Mouse (Mus musculus) right cerebral cortex, postnatal 14 days (tissue): Measurements from ENCODE around the gene Nprl3.
"Not testable (repeated sequence)": the region's sequence is repeated elsewhere in the genome, so short reads cannot be mapped to it uniquely, and the experiment has no call there.

ENCODE experiments used
- DNase-seq: peaks from one replicate; pipeline ENCODE4 v3.0.0; 2022

Nprl3 gene

GRCm38 (mm10) chr11:32223297-32223967 lies 44.1 kb downstream of the Nprl3 start:
- DNase-seq, result no peak

- peak; percentile 10 for DNase-seq
These were observed 44.8 kb downstream of the Nprl3 start for GRCm38 (mm10) chr11:32222570-32223194.

- DNase-seq, result peak; percentile 50
These were observed 45.5 kb downstream of the Nprl3 start, which contains the start of gene Rhbdf1 for GRCm38 (mm10) chr11:32221951-32222409. TSS of gene Rhbdf1 (minus strand) at chr11:32222300.

- peak; percentile 39 for DNase-seq
These were observed 46.1 kb downstream of the Nprl3 start for GRCm38 (mm10) chr11:32221225-32221950.

- DNase-seq, result peak; percentile 10
These were observed 46.8 kb downstream of the Nprl3 start for GRCm38 (mm10) chr11:32220607-32221224.

- no peak for DNase-seq
These were observed 48.2 kb downstream of the Nprl3 start for GRCm38 (mm10) chr11:32219287-32219686.

GRCm38 (mm10) chr11:32218501-32219050 lies 48.9 kb downstream of the Nprl3 start:
- no peak for DNase-seq

- DNase-seq, result peak; percentile 78
These were observed 50.7 kb downstream of the Nprl3 start for GRCm38 (mm10) chr11:32216851-32217250.

GRCm38 (mm10) chr11:32215372-32216162 lies 51.9 kb downstream of the Nprl3 start:
- DNase-seq, result no peak

- DNase-seq, result no peak
These were observed 56.9 kb downstream of the Nprl3 start for GRCm38 (mm10) chr11:32210623-32211022.

- peak; percentile 92 for DNase-seq
These were observed 62.2 kb downstream of the Nprl3 start, which contains the start of gene Snrnp25 for GRCm38 (mm10) chr11:32205058-32205873. TSS of gene Snrnp25 (plus strand) at chr11:32205415.

GRCm38 (mm10) chr11:32201922-32202685 lies 65.4 kb downstream of the Nprl3 start:
- DNase-seq, result no peak

GRCm38 (mm10) chr11:32200992-32201391 lies 66.5 kb downstream of the Nprl3 start:
- not testable (repeated sequence) for DNase-seq

GRCm38 (mm10) chr11:32200075-32200601 lies 67.4 kb downstream of the Nprl3 start, which contains the start of gene Il9r:
TSS of gene Il9r (minus strand) at chr11:32200279.
- no peak for DNase-seq

GRCm38 (mm10) chr11:32199230-32199629 lies 68.3 kb downstream of the Nprl3 start:
- no peak for DNase-seq

- DNase-seq, result no peak
These were observed 69.1 kb downstream of the Nprl3 start for GRCm38 (mm10) chr11:32198256-32198955.

GRCm38 (mm10) chr11:32197766-32198165 lies 69.7 kb downstream of the Nprl3 start:
- DNase-seq, result no peak

GRCm38 (mm10) chr11:32196727-32197126 lies 70.8 kb downstream of the Nprl3 start:
- DNase-seq, result no peak

GRCm38 (mm10) chr11:32195867-32196540 lies 71.5 kb downstream of the Nprl3 start:
- no peak for DNase-seq
